Mouse (Mus musculus) E14TG2a.4 (cell line): ENCODE data around the gene Gpm6a.

ENCODE experiments used
- H3K27me3 ChIP-seq: 2 replicates; pipeline ENCODE4 v1.6.1; 2014; ENCODE audit warnings: low read length, control low read depth; ENCODE audit not compliant: insufficient read depth
- H3K36me3 ChIP-seq: 2 replicates; pipeline ENCODE4 v1.6.1; 2014; ENCODE audit warnings: low read length, control low read depth; ENCODE audit not compliant: insufficient read depth
- H3K4me1 ChIP-seq: replicated peaks from 2 replicates; pipeline ENCODE4 v1.6.1; 2014; ENCODE audit warnings: low read depth, low read length, control low read depth
- H3K4me3 ChIP-seq: replicated peaks from 2 replicates; pipeline ENCODE4 v1.5.1; 2014; ENCODE audit warnings: mild to moderate bottlenecking, low read length
- H3K9me3 ChIP-seq: 2 replicates; pipeline ENCODE4 v1.6.1; 2014; ENCODE audit warnings: low read length, control low read depth
- CTCF ChIP-seq: conservative IDR thresholded peaks from 2 replicates; pipeline ENCODE4 v1.5.1; 2014; ENCODE audit warnings: low read length
- NANOG ChIP-seq: IDR thresholded peaks from 2 replicates; pipeline ENCODE4 v1.6.1; 2014; ENCODE audit warnings: borderline replicate concordance, low read length, mixed read lengths
- POU5F1 ChIP-seq: IDR thresholded peaks from 2 replicates; pipeline ENCODE4 v1.6.1; 2014; ENCODE audit warnings: low read length, borderline replicate concordance

Gpm6a gene

GRCm38 (mm10) chr8:54955935-54956573 is 1.4 kb downstream of the Gpm6a start:
- TF ChIP-seq CTCF (no peak), NANOG (no peak), POU5F1 (no peak)
- H3K9me3 ChIP-seq = no peaks in the 10 kb centered on the region
- no peaks in the 10 kb centered on the region for H3K27me3 ChIP-seq
- H3K4me1 ChIP-seq = no peaks in the 10 kb centered on the region
- no peaks in the 10 kb centered on the region for H3K36me3 ChIP-seq
- H3K4me3 ChIP-seq = no peak overlapping the region

DNA sequence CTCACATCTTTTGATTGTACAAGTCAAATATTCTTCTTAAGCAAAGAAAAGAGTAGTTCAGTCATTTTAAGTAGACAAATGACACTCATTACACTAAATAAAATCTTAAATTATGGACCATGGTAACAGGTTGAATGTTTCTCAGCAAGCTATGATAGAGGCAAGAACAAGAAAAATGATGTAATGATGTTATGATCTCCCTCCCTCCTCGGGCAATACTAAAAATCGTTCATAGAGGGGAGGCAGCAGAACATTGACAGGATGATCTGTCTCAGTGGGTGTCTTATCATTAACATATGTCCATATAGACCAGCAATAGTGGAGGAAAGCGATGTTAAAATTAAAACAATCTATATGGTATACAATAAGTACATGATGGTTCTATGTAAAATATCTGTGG is 2.1 kb downstream of the Gpm6a start:
- H3K4me1 ChIP-seq = no peaks in the 10 kb centered on the region
- no peak overlapping the region for H3K4me3 ChIP-seq
- TF ChIP-seq POU5F1 (no peak), CTCF (no peak), NANOG (no peak)
- H3K27me3 ChIP-seq = no peaks in the 10 kb centered on the region
- H3K9me3 ChIP-seq = no peaks in the 10 kb centered on the region
- H3K36me3 ChIP-seq = no peaks in the 10 kb centered on the region

DNA sequence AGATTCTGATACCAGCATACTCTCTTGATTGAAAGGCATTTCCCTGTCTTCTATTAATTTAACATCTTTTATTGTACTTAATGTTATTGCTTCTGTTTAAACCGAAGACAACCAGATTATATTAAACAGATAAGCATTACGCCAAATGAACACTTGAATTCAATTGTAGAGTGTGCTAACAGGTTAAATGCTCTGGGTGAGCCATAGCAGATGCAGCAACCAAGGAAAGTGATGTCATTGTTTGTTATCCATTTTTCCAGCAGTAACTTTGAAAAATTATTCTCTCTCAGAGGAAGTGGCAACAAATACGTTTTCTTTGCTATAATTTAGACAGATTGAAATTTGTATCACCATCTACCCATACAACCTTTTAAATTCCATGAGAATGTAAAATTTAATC is 2.9 kb downstream of the Gpm6a start:
- Histone ChIP-seq H3K4me3 (no peak overlapping the region), H3K9me3 (no peaks in the 10 kb centered on the region), H3K4me1 (no peaks in the 10 kb centered on the region), H3K27me3 (no peaks in the 10 kb centered on the region), H3K36me3 (no peaks in the 10 kb centered on the region)
- no peak for TF ChIP-seq POU5F1
- no peak for TF ChIP-seq NANOG
- TF ChIP-seq CTCF = no peak

GRCm38 (mm10) chr8:54961571-54961970 is 6.9 kb downstream of the Gpm6a start:
- Histone ChIP-seq H3K4me1 (no peaks in the 10 kb centered on the region), H3K36me3 (no peaks in the 10 kb centered on the region), H3K27me3 (no peaks in the 10 kb centered on the region), H3K9me3 (no peaks in the 10 kb centered on the region), H3K4me3 (no peak overlapping the region)
- TF ChIP-seq POU5F1 (no peak), CTCF (no peak), NANOG (no peak)

GRCm38 (mm10) chr8:54975020-54975419 is 20.4 kb downstream of the Gpm6a start:
- no peaks in the 10 kb centered on the region for H3K27me3 ChIP-seq
- H3K36me3 ChIP-seq = no peaks in the 10 kb centered on the region
- H3K4me3 ChIP-seq = no peak overlapping the region
- TF ChIP-seq NANOG (no peak), CTCF (no peak), POU5F1 (no peak)
- H3K4me1 ChIP-seq = no peaks in the 10 kb centered on the region
- H3K9me3 ChIP-seq = no peaks in the 10 kb centered on the region

DNA sequence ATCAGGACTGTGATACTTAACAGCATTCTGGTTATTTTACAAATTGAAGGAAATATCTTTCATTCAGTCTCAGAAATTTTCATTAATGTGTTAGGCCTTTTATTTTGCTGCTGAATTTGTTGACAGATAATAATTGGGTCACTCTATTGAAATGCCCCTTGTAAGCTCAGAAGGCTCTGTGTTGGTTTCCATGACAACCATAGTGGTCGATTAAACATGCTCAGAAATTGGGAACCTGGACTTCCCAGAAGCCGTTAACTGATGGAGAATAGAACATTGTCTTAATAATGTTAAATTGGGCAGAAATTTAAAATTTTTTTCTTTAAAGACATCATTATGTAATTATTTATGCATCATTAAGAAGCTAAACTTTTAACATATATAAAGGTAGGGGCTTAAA is 20.9 kb downstream of the Gpm6a start:
- H3K9me3 ChIP-seq = no peaks in the 10 kb centered on the region
- no peak overlapping the region for H3K4me3 ChIP-seq
- H3K27me3 ChIP-seq = no peaks in the 10 kb centered on the region
- TF ChIP-seq POU5F1 = no peak
- no peak for TF ChIP-seq NANOG
- TF ChIP-seq CTCF = no peak
- no peaks in the 10 kb centered on the region for H3K4me1 ChIP-seq
- no peaks in the 10 kb centered on the region for H3K36me3 ChIP-seq

DNA sequence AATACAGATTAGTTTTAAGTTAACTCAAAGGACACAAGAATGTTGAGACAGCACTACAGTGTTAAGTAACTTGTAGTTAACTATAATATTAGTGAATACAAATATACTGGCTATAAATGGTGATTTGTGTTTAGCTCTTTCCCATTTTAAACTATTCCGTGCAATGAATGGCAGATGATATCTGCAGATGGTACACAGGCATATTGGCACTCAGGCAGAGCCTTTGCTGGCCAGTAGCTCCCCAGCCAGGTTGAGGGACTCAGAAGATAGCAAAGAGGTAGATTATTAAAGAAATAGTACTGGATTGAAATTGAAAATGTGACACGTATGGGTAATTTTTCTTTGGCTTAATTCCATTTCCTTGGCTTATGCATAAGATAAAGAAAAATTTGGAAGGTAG is 21.3 kb downstream of the Gpm6a start:
- no peaks in the 10 kb centered on the region for H3K4me1 ChIP-seq
- H3K27me3 ChIP-seq = no peaks in the 10 kb centered on the region
- no peak overlapping the region for H3K4me3 ChIP-seq
- TF ChIP-seq CTCF (no peak), NANOG (no peak), POU5F1 (no peak)
- no peaks in the 10 kb centered on the region for H3K9me3 ChIP-seq
- no peaks in the 10 kb centered on the region for H3K36me3 ChIP-seq

DNA sequence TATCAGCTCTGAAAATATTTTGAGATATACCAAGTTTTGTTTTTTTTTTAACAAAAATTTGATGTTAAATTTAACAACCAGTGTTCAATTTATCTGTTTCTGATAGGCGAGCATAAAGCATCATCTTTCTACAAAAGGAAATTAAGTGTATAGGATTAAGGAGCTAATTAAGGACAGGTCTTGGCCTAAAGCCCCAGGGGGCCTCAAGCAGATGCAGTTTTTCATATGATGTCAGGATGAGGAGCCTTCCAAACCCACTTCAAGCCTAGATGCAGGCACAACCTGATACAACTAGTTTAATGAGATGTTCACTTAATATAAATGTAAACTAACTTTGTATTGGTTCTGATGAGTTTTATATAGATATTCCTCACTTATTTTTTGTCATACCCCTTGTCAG is 22.0 kb downstream of the Gpm6a start:
- Histone ChIP-seq H3K4me3 (no peak overlapping the region), H3K36me3 (no peaks in the 10 kb centered on the region), H3K27me3 (no peaks in the 10 kb centered on the region), H3K9me3 (no peaks in the 10 kb centered on the region), H3K4me1 (no peaks in the 10 kb centered on the region)
- no peak for TF ChIP-seq NANOG
- TF ChIP-seq CTCF = no peak
- TF ChIP-seq POU5F1 = no peak

GRCm38 (mm10) chr8:54986791-54987190 is 32.1 kb downstream of the Gpm6a start:
- H3K4me3 ChIP-seq = no peak overlapping the region
- TF ChIP-seq NANOG (no peak), CTCF (no peak), POU5F1 (no peak)
- no peaks in the 10 kb centered on the region for H3K9me3 ChIP-seq
- no peaks in the 10 kb centered on the region for H3K27me3 ChIP-seq
- H3K36me3 ChIP-seq = no peaks in the 10 kb centered on the region
- H3K4me1 ChIP-seq = no peaks in the 10 kb centered on the region
